Mouse (Mus musculus): ENCODE results near the gene Rnf213.
A peak's percentile ranks its signal among the peaks of the same experiment; 100 is the strongest.
"Not testable (repeated sequence)": the region's sequence is repeated elsewhere in the genome, so short reads cannot be mapped to it uniquely, and the experiment has no call there.

The Rnf213 gene

GRCm38 (mm10) chr11:119392800-119393482 lies at the start of gene Rnf213:
Rnf213 (plus strand) TSS chr11:119393100.
- peak; percentile 79 for DNase-seq (ENCODE audit: extremely low read depth, insufficient read length, low spot score)

GRCm38 (mm10) chr11:119344178-119344577 lies 48.7 kb upstream of the Rnf213 start:
- no peak for DNase-seq (ENCODE audit: extremely low read depth, insufficient read length, low spot score)

- no peak for DNase-seq (ENCODE audit: extremely low read depth, insufficient read length, low spot score)
These were observed 48.0 kb upstream of the Rnf213 start for GRCm38 (mm10) chr11:119344865-119345264.

- DNase-seq (ENCODE audit: extremely low read depth, insufficient read length, low spot score), result no peak
These were observed 45.8 kb upstream of the Rnf213 start for GRCm38 (mm10) chr11:119347125-119347524.

- DNase-seq (ENCODE audit: extremely low read depth, insufficient read length, low spot score), result no peak
These were observed 40.8 kb upstream of the Rnf213 start for GRCm38 (mm10) chr11:119352113-119352512.

- no peak for DNase-seq (ENCODE audit: extremely low read depth, insufficient read length, low spot score)
These were observed 39.0 kb upstream of the Rnf213 start for GRCm38 (mm10) chr11:119353946-119354345.

- DNase-seq (ENCODE audit: extremely low read depth, insufficient read length, low spot score), result no peak
These were observed 38.0 kb upstream of the Rnf213 start for GRCm38 (mm10) chr11:119354798-119355442.

- DNase-seq (ENCODE audit: extremely low read depth, insufficient read length, low spot score), result peak; percentile 91
These were observed 37.2 kb upstream of the Rnf213 start, which contains the start of the genes Sgsh and Slc26a11 for GRCm38 (mm10) chr11:119355443-119356385. Sgsh (minus strand) TSS chr11:119355536. Slc26a11 (plus strand) TSS chr11:119355557.

- no peak for DNase-seq (ENCODE audit: extremely low read depth, insufficient read length, low spot score)
These were observed 33.8 kb upstream of the Rnf213 start for GRCm38 (mm10) chr11:119359089-119359488.

GRCm38 (mm10) chr11:119362769-119363533 lies 29.9 kb upstream of the Rnf213 start:
- DNase-seq (ENCODE audit: extremely low read depth, insufficient read length, low spot score), result no peak

GRCm38 (mm10) chr11:119363534-119364145 lies 29.3 kb upstream of the Rnf213 start:
- DNase-seq (ENCODE audit: extremely low read depth, insufficient read length, low spot score), result peak; percentile 55

- no peak for DNase-seq (ENCODE audit: extremely low read depth, insufficient read length, low spot score)
These were observed 17.5 kb upstream of the Rnf213 start for GRCm38 (mm10) chr11:119375425-119375824.

GRCm38 (mm10) chr11:119377326-119377725 lies 15.6 kb upstream of the Rnf213 start:
- DNase-seq (ENCODE audit: extremely low read depth, insufficient read length, low spot score), result no peak

GRCm38 (mm10) chr11:119378551-119378950 lies 14.3 kb upstream of the Rnf213 start:
- no peak for DNase-seq (ENCODE audit: extremely low read depth, insufficient read length, low spot score)

GRCm38 (mm10) chr11:119381631-119382337 lies 11.1 kb upstream of the Rnf213 start:
- no peak for DNase-seq (ENCODE audit: extremely low read depth, insufficient read length, low spot score)

GRCm38 (mm10) chr11:119382338-119382850 lies 10.5 kb upstream of the Rnf213 start:
- no peak for DNase-seq (ENCODE audit: extremely low read depth, insufficient read length, low spot score)

GRCm38 (mm10) chr11:119384904-119385303 lies 8.0 kb upstream of the Rnf213 start:
- no peak for DNase-seq (ENCODE audit: extremely low read depth, insufficient read length, low spot score)

- no peak for DNase-seq (ENCODE audit: extremely low read depth, insufficient read length, low spot score)
These were observed 6.6 kb upstream of the Rnf213 start for GRCm38 (mm10) chr11:119386306-119386705.

- DNase-seq (ENCODE audit: extremely low read depth, insufficient read length, low spot score), result not testable (repeated sequence)
These were observed 5.6 kb upstream of the Rnf213 start for GRCm38 (mm10) chr11:119387273-119387672.
